Mouse (Mus musculus) Patski (cell line): ENCODE results near the gene Arhgef3. TPM values are rescaled to one million over a fixed set of nuclear protein-coding genes. Genes with fewer than 3 reads are reported as not detected.

ENCODE experiments used
- ATAC-seq: fragments of 100-300 bp; one replicate; pipeline ENCODE4 v1.8.0; 2021
- CTCF ChIA-PET: fragments of 350-600 bp; sonication (Branson Sonifier 250); formaldehyde crosslinking; loops from one replicate; lab custom pipeline; 2022; ENCODE audit warnings: inconsistent platforms; lab: Charles Lee
- POLR2A ChIA-PET: fragments of 350-600 bp; sonication (Branson Sonifier 250); formaldehyde crosslinking; loops from one replicate; lab custom pipeline; 2022; ENCODE audit warnings: antibody characterized with exemption, inconsistent platforms; lab: Charles Lee
- DNase-seq: peaks from one replicate; pipeline ENCODE4 v3.0.0-alpha.2; 2011; ENCODE audit warnings: low read depth, low spot score
- H3K27me3 ChIP-seq: fragments of 371-371 bp; one replicate; pipeline ENCODE4 v1.5.1; 2021
- CTCF ChIP-seq: fragments of 100-300 bp; IDR thresholded peaks from one replicate; pipeline ENCODE4 v1.5.1; 2021
- in situ Hi-C: fragments of 300-500 bp; cut with MboI; formaldehyde crosslinking; loops from 3 replicates; pipeline ENCODE4 v1.11.1; 2018; ENCODE audit warnings: low pct_unique_long_range_greater_than_20kb, mixed read lengths
- polyA plus RNA-seq: library from polyadenylated mRNA; unstranded; gene quantifications from one replicate; pipeline ENCODE4 v1.2.3, GENCODE M21; 2021

The Arhgef3 gene
- polyA plus RNA-seq, 1 experiment from 2014 or later, result 3.4 TPM

DNA sequence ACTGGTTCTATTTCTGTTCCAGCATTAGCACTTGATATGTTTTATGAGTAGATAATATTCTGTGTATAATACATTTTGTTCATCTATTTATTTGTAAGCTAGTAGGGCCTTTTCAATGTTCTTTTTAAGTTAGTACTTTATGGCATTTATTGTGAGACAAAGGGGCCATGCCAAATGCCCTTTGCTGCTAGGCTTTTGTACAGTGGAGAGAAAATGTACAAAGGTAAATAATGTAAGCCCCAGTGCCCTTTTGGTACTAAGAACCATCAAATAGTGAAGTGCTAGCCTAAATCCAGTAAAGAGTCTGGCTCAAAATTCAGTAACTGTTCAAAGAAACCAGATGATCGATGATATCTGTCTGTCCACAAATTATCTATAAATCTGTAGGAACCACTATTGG, 307.6 kb downstream of the Arhgef3 start:
- CTCF ChIA-PET, result interaction anchor here (1.0 kb wide), 1 partner anchor 12 kb away, joined by 3 read pairs; no protein-coding TSS in a partner anchor
- no peaks in the 10 kb centered on the region for H3K27me3 ChIP-seq
- POLR2A ChIA-PET, result interaction anchor here (0.6 kb wide), 1 partner anchor 248 kb away, joined by 3 read pairs; no protein-coding TSS in a partner anchor
- ATAC-seq (no peak), DNase-seq (no peak)
- TF ChIP-seq CTCF, result no peak
- in situ Hi-C loops, result no loop called here

DNA sequence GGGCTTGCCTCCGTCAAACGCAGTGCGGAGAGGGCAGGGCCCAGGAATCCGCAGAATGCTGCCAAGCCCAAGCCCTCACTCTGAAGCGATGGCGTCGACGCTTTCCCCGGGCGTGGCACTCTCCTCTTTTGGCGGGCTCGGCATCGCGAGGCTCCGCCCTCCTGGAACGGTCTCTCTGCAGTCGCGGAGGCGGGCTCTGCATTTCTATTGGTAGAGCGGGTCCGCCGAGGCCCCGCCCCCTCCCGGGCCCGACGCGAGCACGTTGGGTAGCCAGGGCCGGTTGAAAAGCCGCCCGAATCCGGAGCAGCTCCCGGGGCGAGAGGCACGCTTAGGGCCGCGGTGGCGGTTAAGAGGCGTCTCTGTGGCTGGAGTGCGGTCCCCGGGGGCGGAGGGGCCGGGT, 313.9 kb downstream of the Arhgef3 start, which contains the start of gene Fam208a:
Gene Fam208a, plus strand, starts transcription at position 262 of the 400 bp plus-strand sequence.
- H3K27me3 ChIP-seq, result no peaks in the 10 kb centered on the region
- peak; percentile 86 for ATAC-seq
- peak; percentile 24 for DNase-seq
- no peak for TF ChIP-seq CTCF
- POLR2A ChIA-PET, result interaction anchor here (1.2 kb wide), 1 partner anchor 18 kb away, joined by 3 read pairs; no protein-coding TSS in a partner anchor
- in situ Hi-C loops, result no loop called here
- CTCF ChIA-PET, result interaction anchor here (0.8 to 2.0 kb wide), 2 partner anchors 54 to 241 kb away, joined by 3 to 6 read pairs; no protein-coding TSS in a partner anchor

DNA sequence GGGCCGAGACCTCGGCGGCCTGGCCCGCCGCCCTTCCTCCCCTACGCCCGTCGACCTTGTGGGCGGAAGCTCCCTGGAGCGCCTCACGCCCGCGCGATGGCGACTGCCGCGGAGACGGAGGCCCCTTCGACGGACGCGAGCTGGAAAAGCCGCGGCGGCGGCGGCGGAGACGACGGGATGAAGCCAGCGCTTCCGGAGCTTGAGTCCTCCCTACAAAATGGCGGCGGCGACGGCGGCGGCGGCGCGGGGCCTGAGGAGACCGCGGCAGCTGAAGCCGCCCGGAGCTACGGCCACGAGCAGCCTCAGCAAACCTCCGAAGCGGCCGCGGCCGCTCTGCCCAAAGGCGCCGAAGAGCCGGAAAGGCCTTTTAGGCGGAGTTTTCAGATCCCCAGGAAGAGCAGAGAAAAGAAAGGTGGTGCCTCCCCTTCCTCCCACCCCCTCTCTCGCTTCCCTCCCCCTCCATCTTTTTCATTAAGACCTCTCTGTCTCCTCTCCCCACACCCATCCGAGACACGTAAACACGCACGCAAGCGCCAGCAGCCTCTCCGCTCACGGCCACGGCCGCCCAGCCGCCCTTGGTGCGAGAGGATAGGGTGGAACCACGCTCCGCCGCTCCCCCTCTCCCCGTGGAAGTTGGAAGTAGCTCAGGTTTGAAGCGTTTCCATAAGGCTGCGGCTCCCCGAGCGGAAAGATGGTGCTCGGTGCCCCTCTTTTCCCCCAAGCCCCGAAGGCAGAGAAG, 314.4 kb downstream of the Arhgef3 start:
- ChIA-PET POLR2A (interaction anchor here (0.6 to 1.2 kb wide), 5 partner anchors 13 to 94 kb away, joined by 3 to 4 read pairs (median 3); no protein-coding TSS in a partner anchor), CTCF (interaction anchor here (0.8 to 2.0 kb wide), 3 partner anchors 55 to 400 kb away, joined by 3 to 6 read pairs (median 3); no protein-coding TSS in a partner anchor)
- no peak for TF ChIP-seq CTCF
- peak; percentile 86 for ATAC-seq
- DNase-seq, result peak; percentile 24
- in situ Hi-C loops, result no loop called here
- H3K27me3 ChIP-seq, result no peaks in the 10 kb centered on the region

DNA sequence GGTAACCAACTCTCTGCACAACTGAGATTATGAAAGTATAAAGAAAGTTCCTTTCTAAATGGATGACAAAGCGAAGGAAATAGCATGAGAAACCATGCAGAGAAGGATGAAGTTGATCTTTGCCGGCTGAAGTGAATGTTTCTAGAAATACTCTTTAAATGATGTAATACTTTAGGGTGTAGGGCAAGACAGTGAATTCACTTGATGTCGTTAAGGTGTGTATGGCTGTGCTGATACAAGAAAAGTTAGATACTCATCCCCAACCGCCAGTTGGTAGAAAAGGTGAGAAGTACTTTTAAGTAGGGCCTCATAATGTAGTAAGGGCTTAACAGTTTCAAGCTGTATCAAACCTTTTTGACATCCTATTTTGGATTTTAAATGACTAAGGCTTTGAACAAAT, 315.6 kb downstream of the Arhgef3 start:
- in situ Hi-C loops, result loop anchor here (5.0 kb wide), 1 partner anchor 243 kb away; no protein-coding TSS in a partner anchor

DNA sequence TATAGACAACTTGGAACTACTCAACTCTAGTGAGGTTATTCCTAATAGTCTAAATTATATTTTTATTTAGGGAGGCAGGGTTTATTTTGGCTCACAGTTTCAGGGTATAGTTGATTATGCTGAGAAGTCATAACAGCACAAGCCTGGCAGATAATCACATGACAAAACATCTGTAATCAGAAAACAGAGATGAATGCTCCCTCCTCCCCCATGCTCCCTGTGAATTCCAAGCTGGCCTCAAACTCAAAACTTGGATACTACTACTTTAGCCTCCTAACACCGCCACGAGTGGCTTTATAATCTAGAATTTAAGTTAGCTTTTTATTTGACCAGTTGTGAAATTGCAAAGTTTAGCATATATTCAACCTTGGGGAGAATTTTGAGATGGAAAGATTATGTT, 317.4 kb downstream of the Arhgef3 start:
- ChIA-PET POLR2A (no interaction called here), CTCF (no interaction called here)
- ATAC-seq (no peak), DNase-seq (no peak)
- in situ Hi-C loops, result loop anchor here (5.0 kb wide), 1 partner anchor 245 kb away; no protein-coding TSS in a partner anchor
- H3K27me3 ChIP-seq, result no peaks in the 10 kb centered on the region
- TF ChIP-seq CTCF, result no peak

More for the DNA sequence above, 315.6 kb downstream of the Arhgef3 start:
- no peak for ATAC-seq
- H3K27me3 ChIP-seq, result no peaks in the 10 kb centered on the region
- ChIA-PET CTCF (interaction anchor here (1.1 to 2.0 kb wide), 2 partner anchors 243 to 401 kb away, joined by 3 to 6 read pairs; no protein-coding TSS in a partner anchor), POLR2A (interaction anchor here (0.6 to 1.0 kb wide), 4 partner anchors 12 to 193 kb away, joined by 3 to 4 read pairs (median 4); no protein-coding TSS in a partner anchor)
- TF ChIP-seq CTCF, result no peak
- no peak for DNase-seq

DNA sequence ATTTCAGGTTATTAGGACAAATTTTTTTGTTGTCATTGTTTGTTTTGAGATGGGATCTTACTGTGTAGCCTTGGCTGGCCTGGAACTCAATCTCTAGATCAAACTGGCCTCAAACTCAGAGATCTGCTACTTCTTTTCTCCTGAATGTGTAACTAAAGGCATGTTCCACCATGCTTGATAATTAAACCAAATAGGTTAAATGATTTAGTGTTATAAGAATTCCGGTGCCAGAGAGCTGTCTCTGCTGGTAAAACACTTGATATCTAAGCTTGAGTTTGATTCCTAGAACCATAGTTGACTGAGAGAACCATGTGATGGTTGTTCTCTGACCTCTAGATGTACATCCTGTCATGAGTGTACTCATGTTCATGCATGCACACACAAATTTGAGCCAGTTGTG, 321.4 kb downstream of the Arhgef3 start:
- no peak for TF ChIP-seq CTCF
- ChIA-PET CTCF (interaction anchor here (1.4 kb wide), 1 partner anchor 9 kb away, joined by 3 read pairs; no protein-coding TSS in a partner anchor), POLR2A (no interaction called here)
- H3K27me3 ChIP-seq, result no peaks in the 10 kb centered on the region
- in situ Hi-C loops, result no loop called here
- ATAC-seq (no peak), DNase-seq (no peak)

DNA sequence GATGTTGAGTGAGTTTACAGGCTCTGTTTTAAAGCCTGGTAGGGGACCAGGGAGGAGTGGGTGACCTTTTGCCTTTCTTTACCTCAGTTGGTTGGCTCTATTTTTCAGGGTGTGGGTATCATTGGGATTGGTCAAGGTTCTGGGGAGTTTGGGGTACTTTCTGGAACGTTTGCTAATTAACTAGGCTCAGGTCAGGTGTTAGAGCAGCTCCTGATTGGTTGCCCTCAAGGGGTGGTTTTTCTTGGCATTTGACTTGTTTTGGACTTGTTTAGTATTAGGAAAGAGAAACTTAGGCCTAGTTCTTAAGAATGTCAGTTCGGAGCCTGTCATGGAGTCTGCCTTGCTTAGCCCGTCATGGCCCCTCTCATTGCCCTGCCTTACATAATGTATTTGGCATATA, 322.1 kb downstream of the Arhgef3 start:
- in situ Hi-C loops, result no loop called here
- no peaks in the 10 kb centered on the region for H3K27me3 ChIP-seq
- ATAC-seq, result no peak
- DNase-seq, result no peak
- CTCF ChIA-PET, result no interaction called here
- POLR2A ChIA-PET, result no interaction called here
- no peak for TF ChIP-seq CTCF

DNA sequence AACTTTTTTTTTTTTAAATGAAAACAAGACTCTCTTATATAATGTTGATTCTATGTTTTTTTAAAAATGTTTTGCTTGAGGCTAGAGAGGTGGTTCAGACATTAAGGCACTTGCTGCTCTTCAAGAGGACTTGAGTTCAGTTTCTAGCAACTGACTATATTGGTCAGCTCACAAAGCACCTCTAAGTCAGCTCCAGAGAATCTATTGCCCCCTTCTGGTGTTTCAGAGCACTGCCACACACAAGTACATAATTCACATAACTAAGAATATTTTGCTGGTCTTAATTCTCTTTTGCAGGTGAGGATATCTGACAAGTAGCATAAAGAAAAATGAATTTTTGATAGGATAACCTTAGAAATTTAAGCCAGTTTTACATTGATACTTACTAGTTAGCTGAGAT, 326.2 kb downstream of the Arhgef3 start:
- ATAC-seq, result no peak
- ChIA-PET CTCF (interaction anchor here (1.0 to 2.3 kb wide), 4 partner anchors 33 to 254 kb away, joined by 3 to 8 read pairs (median 4); no protein-coding TSS in a partner anchor), POLR2A (no interaction called here)
- in situ Hi-C loops, result no loop called here
- no peaks in the 10 kb centered on the region for H3K27me3 ChIP-seq
- no peak for DNase-seq
- TF ChIP-seq CTCF, result peak; percentile 64

DNA sequence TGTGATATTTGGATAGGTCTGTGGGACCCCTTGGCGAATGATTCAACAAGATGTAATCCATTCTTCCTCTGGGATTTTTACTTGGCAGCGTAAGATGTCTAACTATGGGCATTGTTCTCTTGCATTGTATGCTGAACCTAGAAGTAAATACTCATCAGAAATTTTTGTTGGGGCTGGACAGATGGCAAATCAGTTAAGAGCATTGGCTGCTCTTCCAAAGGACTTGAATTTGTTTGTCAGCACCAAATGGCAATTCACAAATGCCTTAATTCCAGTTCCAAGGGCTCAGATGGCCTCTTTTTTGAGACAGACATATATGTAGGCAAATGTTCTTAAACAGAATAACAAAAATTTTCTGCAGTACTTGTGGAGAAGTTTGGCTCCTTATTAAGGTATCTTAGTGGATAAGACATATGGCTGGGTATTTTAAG, 330.2 kb downstream of the Arhgef3 start:
- POLR2A ChIA-PET, result no interaction called here
- CTCF ChIA-PET, result interaction anchor here (1.3 kb wide), 1 partner anchor 9 kb away, joined by 3 read pairs; no protein-coding TSS in a partner anchor
- no peak for ATAC-seq

DNA sequence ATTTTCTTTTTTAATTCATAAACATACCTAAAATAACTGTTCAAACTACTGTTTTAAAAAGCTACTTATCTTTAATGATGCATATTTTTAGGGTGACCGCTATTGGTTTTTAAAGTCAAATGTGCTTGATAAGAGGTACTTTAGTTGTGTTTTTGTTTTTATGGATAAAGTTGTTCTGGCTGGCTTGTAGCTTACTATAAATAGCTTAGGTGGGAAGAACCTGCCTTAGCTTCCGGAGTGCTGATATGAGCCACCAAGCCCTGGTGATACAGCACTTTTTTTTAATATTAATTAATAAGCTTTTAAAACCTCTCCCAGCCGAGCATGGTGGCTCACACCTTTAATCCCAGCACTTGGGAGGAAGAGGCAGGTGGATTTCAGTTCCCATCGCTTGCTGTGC, 332.3 kb downstream of the Arhgef3 start:
- no peaks in the 10 kb centered on the region for H3K27me3 ChIP-seq
- TF ChIP-seq CTCF, result no peak
- in situ Hi-C loops, result no loop called here
- ChIA-PET CTCF (interaction anchor here (1.1 kb wide), 1 partner anchor 13 kb away, joined by 4 read pairs; no protein-coding TSS in a partner anchor), POLR2A (interaction anchor here (0.8 kb wide), 1 partner anchor 11 kb away, joined by 3 read pairs; no protein-coding TSS in a partner anchor)
- DNase-seq (no peak), ATAC-seq (no peak)

More for the DNA sequence above, 330.2 kb downstream of the Arhgef3 start:
- in situ Hi-C loops, result no loop called here
- no peak for DNase-seq
- TF ChIP-seq CTCF, result no peak
- no peaks in the 10 kb centered on the region for H3K27me3 ChIP-seq

Other genes with a start within 250 kb of the Arhgef3 start
- gene Asb14, start 220.3 kb upstream of the Arhgef3 start, polyA plus RNA-seq, result 0.06 TPM
- 18.3 TPM for gene Appl1, start 143.7 kb upstream of the Arhgef3 start, polyA plus RNA-seq
- gene Hesx1, start 120.5 kb upstream of the Arhgef3 start, polyA plus RNA-seq, result not detected
- 6.8 TPM for gene Il17rd, start 76.0 kb upstream of the Arhgef3 start, polyA plus RNA-seq